In genomic region chr13:81352296-81352695, GRCm38 (mm10) we compare ENCODE assay signal across 8 mouse cellular contexts.
DNase-seq lines count a peak whose midpoint lies in the region.

No protein-coding gene starts in this region.

- DNase-seq in adrenal gland, postnatal 10 days = peak; percentile 66
- DNase-seq in adrenal gland, adult 18-20 months (ENCODE audit: low spot score in 2 of 2) = no peak
- DNase-seq in gastrocnemius, adult 18-20 months (ENCODE audit: low spot score) = peak; percentile 32
- peak; percentile 10 for DNase-seq in induced T-regulatory cell, adult 2 months (ENCODE audit: low read depth)
- DNase-seq in lung, postnatal 10 days = peak; percentile 87
- DNase-seq in right cerebral cortex, adult 18-20 months = no peak
- DNase-seq in layer of hippocampus, postnatal 10 days (ENCODE audit: low spot score in 2 of 2) = no peak
- no peak for DNase-seq in cerebellum, adult 8-10 months

Comparison
In these comparisons a context has a peak if more than half of its experiments do, and no peak if none do; other contexts are left out.
1. DNase-seq: peak in adrenal gland, postnatal 10 days (single experiment), gastrocnemius, adult 18-20 months (single experiment), induced T-regulatory cell, adult 2 months (single experiment) and lung, postnatal 10 days (single experiment); none in adrenal gland, adult 18-20 months (0 of 2), right cerebral cortex, adult 18-20 months (single experiment), layer of hippocampus, postnatal 10 days (0 of 2) and cerebellum, adult 8-10 months (single experiment).